Mouse (Mus musculus): ENCODE data around the gene Mxra7.

DNA sequence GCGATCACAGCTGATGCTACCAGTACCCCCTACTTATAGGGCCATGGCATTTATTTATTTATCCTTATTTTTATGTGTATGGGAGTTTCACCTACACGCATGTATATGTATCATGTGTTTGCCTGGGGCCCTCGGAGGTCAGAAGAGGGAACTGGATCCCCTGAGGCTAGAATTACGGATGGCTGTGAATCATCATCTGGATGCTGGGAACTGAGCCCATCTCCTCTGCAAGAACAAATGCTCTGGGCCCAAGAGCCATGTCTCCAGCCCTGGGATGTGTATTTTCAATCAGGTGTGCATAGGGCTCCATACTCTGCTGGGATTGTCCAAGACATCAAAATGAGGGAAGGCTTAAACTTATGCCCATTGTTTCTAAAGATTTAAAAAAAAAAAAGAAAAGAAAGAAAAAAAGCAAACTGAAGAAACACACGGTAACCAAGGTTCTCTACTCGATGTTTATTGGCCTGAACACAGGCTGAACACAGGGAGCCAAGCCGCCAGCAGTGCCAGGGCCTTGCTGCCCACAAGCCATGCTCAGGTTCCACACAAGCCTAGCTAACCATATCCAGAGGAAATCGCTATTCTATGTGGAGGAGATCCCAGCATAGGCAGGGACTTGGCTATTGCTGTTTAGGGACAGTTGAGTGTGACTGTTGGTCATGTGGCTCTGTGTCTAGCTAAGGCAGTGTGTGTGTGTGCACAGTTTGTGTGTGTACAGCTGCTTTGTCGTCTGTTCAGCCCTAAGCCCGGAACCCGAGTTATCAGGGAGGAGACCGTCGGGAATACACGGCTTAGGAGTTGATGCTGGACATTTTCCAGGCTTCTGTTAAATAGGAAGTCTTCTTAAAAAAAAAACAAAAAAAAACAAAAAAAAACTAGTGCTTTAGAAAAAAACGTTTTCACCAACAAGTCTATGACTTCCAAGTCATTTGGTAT is 21.4 kb downstream of the Mxra7 start:
- no peak for TF ChIP-seq CTCF (IDR thresholded peaks at IDR 0.05; ENCODE audit: low read depth)
- TF ChIP-seq EP300 (optimal IDR thresholded peaks at IDR 0.05): no peak
